Mouse (Mus musculus) erythroblast, embryonic 14.5 days (primary cell): ENCODE data around the gene Mark4. TPM values are rescaled to one million over a fixed set of nuclear protein-coding genes. Genes with fewer than 3 reads are reported as not detected.

Experiments
- H3K27me3 ChIP-seq: 2 replicates; pipeline ENCODE4 v1.6.1; 2012; ENCODE audit warnings: inconsistent platforms; ENCODE audit not compliant: control insufficient read depth
- H3K36me3 ChIP-seq: 2 replicates; pipeline ENCODE4 v1.6.1; 2012; ENCODE audit warnings: mild to moderate bottlenecking, inconsistent platforms; ENCODE audit not compliant: control insufficient read depth
- H3K4me1 ChIP-seq: 2 replicates; pipeline ENCODE4 v1.6.1; 2012; ENCODE audit warnings: inconsistent platforms; ENCODE audit not compliant: control insufficient read depth
- H3K4me3 ChIP-seq: replicated peaks from 2 replicates; pipeline ENCODE3; 2012; ENCODE audit warnings: moderate library complexity, mild to moderate bottlenecking, inconsistent platforms
- H3K9me3 ChIP-seq: 2 replicates; pipeline ENCODE4 v1.6.1; 2012; ENCODE audit warnings: low read length, inconsistent platforms, mixed read lengths; ENCODE audit not compliant: control insufficient read depth
- GATA1 ChIP-seq: IDR thresholded peaks from 2 replicates; pipeline ENCODE4 v1.6.1; 2012; ENCODE audit warnings: low read length, inconsistent platforms, mixed read lengths
- TAL1 ChIP-seq: IDR thresholded peaks from 3 replicates; pipeline ENCODE4 v1.6.1; 2012; ENCODE audit warnings: low read length, inconsistent platforms, mixed read lengths
- polyA plus RNA-seq: library from polyadenylated mRNA; stranded (reverse); fragments of >175 nt; gene quantifications from 2 replicates; pipeline ENCODE4 v1.2.3, GENCODE M21; 2012

Mark4 gene
- polyA plus RNA-seq, 1 experiment, result 0.45 TPM

DNA sequence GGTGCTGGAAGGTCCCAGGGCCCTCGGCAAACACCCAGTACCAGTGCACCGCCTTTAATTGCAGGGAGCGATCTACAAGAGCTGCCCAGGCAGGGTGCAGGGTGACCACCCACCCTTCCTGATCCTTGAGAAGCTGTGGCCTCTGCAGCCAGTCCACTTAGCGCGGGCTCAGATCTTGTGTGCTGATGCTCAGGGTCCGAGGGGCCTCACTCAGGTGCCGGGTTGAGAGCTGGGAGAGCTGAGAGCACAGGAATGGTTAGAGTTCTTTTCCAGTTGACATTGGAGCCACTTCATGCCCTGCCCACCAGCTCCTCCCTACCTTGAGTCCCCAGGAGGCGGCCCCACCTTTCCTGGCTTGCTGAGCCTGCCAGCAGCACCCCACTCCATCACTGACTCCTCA, 64.1 kb downstream of the Mark4 start:
- Histone ChIP-seq H3K9me3 (no peaks in the 10 kb centered on the region), H3K4me1 (peaks cover 5% of the 10 kb centered on the region), H3K4me3 (no peak overlapping the region), H3K27me3 (peaks cover 4% of the 10 kb centered on the region), H3K36me3 (peaks cover 64% of the 10 kb centered on the region)
- no peak for TF ChIP-seq GATA1
- TF ChIP-seq TAL1, result no peak

DNA sequence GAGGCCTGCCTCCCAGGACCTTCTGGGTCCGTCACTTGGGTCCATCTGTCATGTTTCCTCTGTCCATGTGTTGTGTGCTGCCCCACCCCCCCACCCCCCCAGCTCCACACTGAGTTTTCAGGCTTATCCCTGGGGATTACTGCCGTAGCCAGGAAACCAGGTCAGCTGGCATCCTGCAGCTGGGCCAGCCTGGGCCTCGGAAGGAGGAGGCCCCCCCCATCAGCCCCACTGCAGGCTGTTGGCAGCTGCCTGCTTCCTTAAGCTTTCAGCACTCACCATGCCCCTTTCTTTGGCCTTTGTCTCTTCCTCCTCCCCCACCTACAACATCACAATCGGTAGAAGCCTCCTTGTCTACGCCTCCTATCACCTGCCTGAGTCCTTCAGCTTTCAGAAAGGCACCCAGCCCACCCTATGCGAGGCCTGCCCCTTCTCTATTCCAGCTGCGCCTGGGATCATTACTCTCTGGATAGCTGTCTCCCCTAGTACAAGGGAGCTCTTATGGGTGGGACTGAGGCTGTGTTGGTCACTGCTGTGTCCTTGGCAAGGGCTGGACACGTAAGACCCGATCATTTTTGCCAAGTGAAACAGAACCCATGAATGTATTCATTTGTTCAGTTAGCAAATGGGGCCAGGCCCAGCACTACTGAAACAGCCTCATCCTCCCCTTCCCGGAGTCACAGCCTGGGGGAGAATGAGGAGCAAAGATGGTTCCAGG, 69.8 kb downstream of the Mark4 start:
- TF ChIP-seq TAL1, result no peak
- TF ChIP-seq GATA1, result no peak
- peaks cover 95% of the 10 kb centered on the region for H3K36me3 ChIP-seq
- H3K4me3 ChIP-seq, result no peak overlapping the region
- H3K4me1 ChIP-seq, result peaks cover 11% of the 10 kb centered on the region
- no peaks in the 10 kb centered on the region for H3K9me3 ChIP-seq
- no peaks in the 10 kb centered on the region for H3K27me3 ChIP-seq

- TF ChIP-seq TAL1 (no peak), GATA1 (no peak)
- no peak overlapping the region for H3K4me3 ChIP-seq
These were observed 74.9 kb downstream of the Mark4 start for GRCm38 (mm10) chr7:19383708-19384107.

GRCm38 (mm10) chr7:19382166-19382541, 76.5 kb downstream of the Mark4 start:
- Histone ChIP-seq H3K9me3 (no peaks in the 10 kb centered on the region), H3K4me3 (peak overlapping the region; percentile 90), H3K27me3 (no peaks in the 10 kb centered on the region), H3K36me3 (peaks cover 39% of the 10 kb centered on the region), H3K4me1 (peaks cover 32% of the 10 kb centered on the region)
- TF ChIP-seq TAL1 (no peak), GATA1 (no peak)

More at GRCm38 (mm10) chr7:19383708-19384107, 74.9 kb downstream of the Mark4 start:
- H3K36me3 ChIP-seq, result peaks cover 51% of the 10 kb centered on the region
- H3K4me1 ChIP-seq, result peaks cover 35% of the 10 kb centered on the region
- H3K9me3 ChIP-seq, result no peaks in the 10 kb centered on the region
- no peaks in the 10 kb centered on the region for H3K27me3 ChIP-seq

- H3K4me3 ChIP-seq, result peak within 1 kb of the TSS; percentile 90
- H3K9me3 ChIP-seq, result no peaks in the 10 kb centered on the region
- H3K27me3 ChIP-seq, result no peaks in the 10 kb centered on the region
- peaks cover 26% of the 10 kb centered on the region for H3K4me1 ChIP-seq
- peaks cover 33% of the 10 kb centered on the region for H3K36me3 ChIP-seq
- TF ChIP-seq GATA1 (no peak), TAL1 (no peak)
These were observed 77.0 kb downstream of the Mark4 start, which contains the start of gene Ercc2 for GRCm38 (mm10) chr7:19381377-19382165. Gene Ercc2, plus strand, starts transcription at chr7:19382010.

- H3K36me3 ChIP-seq, result peaks cover 6% of the 10 kb centered on the region
- no peak overlapping the region for H3K4me3 ChIP-seq
- TF ChIP-seq GATA1 (no peak), TAL1 (no peak)
- H3K27me3 ChIP-seq, result no peaks in the 10 kb centered on the region
- H3K9me3 ChIP-seq, result no peaks in the 10 kb centered on the region
- peaks cover 20% of the 10 kb centered on the region for H3K4me1 ChIP-seq
These were observed 80.6 kb downstream of the Mark4 start for GRCm38 (mm10) chr7:19378049-19378448.

DNA sequence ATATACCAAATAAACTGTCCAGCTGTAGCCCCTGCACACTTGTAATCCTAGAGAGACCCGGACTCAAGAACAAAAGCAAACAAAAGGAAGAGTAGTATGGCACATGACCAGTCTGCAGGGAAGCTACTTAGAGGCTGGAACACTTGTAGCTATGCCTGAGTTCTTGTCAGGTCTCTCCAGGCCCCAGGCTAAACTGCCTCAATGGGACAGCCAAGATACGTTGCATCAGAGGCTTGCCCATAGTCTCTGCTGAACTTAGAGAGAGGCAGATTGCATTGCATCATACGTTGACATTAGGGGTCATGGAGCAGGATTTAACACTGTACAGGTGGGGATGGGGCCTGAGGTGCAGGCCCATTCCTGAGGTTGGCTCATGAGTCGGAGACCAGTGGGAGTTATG, 82.6 kb downstream of the Mark4 start:
- TF ChIP-seq GATA1 (no peak), TAL1 (no peak)
- Histone ChIP-seq H3K4me1 (peaks cover 4% of the 10 kb centered on the region), H3K9me3 (no peaks in the 10 kb centered on the region), H3K4me3 (no peak overlapping the region), H3K36me3 (peaks cover 6% of the 10 kb centered on the region), H3K27me3 (no peaks in the 10 kb centered on the region)

DNA sequence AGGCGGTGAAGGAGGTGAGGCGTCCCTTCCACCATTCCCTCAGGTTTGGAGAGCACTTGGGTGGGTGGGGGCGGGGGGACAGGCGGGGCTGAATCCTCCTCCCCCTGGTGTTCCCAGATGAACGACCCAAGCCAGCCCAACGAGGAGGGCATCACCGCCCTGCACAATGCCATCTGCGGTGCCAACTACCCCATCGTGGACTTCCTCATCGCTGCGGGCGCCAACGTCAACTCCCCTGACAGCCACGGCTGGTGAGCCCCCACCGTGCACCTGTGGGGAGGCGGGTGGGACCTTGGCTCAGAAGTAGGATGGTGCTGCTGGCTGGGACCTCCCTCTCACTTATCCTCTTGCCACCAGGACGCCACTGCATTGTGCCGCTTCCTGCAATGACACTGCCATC, 83.3 kb downstream of the Mark4 start:
- Histone ChIP-seq H3K9me3 (no peaks in the 10 kb centered on the region), H3K4me3 (no peak overlapping the region), H3K4me1 (peaks cover 3% of the 10 kb centered on the region; the same call in 1 of the 2 replicates), H3K27me3 (no peaks in the 10 kb centered on the region), H3K36me3 (peaks cover 6% of the 10 kb centered on the region)
- TF ChIP-seq GATA1 (no peak), TAL1 (no peak)

Other genes starting within 250 kb of the Mark4 start
- gene Gpr4, start 246.3 kb downstream of the Mark4 start, polyA plus RNA-seq, result not detected in 2 replicates
- gene Opa3, start 230.5 kb downstream of the Mark4 start, polyA plus RNA-seq, result 2.1 and 2.3 TPM in 2 replicates
- gene Vasp, start 187.0 kb downstream of the Mark4 start, polyA plus RNA-seq, result 17.7 TPM in 2 replicates
- not detected in 2 replicates for gene Ppm1n, start 178.8 kb downstream of the Mark4 start, polyA plus RNA-seq
- gene Rtn2, start 176.2 kb downstream of the Mark4 start, polyA plus RNA-seq, result 0.29 and 0.44 TPM in 2 replicates
- 7.8 and 8.8 TPM in 2 replicates for gene Fosb, start 148.8 kb downstream of the Mark4 start, polyA plus RNA-seq
- gene Ercc1, start 114.0 kb downstream of the Mark4 start, polyA plus RNA-seq, result 3.4 and 3.6 TPM in 2 replicates
- 0.70 and 0.83 TPM in 2 replicates for gene Cd3eap, start 99.3 kb downstream of the Mark4 start, polyA plus RNA-seq
- gene Ppp1r13l, start 99.1 kb downstream of the Mark4 start, polyA plus RNA-seq, result 0.96 and 1.0 TPM in 2 replicates
- 1.4 and 1.6 TPM in 2 replicates for gene Ercc2, start 76.8 kb downstream of the Mark4 start, polyA plus RNA-seq
- not detected in 2 replicates for gene Klc3, start 54.7 kb downstream of the Mark4 start, polyA plus RNA-seq
- not detected in 2 replicates for gene Ckm, start 54.0 kb downstream of the Mark4 start, polyA plus RNA-seq
- 0.01 and 0.04 TPM in 2 replicates for gene Exoc3l2, start 4.5 kb upstream of the Mark4 start, polyA plus RNA-seq
- 0.46 and 0.49 TPM in 2 replicates for gene Bloc1s3, start 49.5 kb upstream of the Mark4 start, polyA plus RNA-seq
- gene Trappc6a, start 49.6 kb upstream of the Mark4 start, polyA plus RNA-seq, result 10.9 and 13.1 TPM in 2 replicates
- 0.02 TPM in 1 of 2 replicates, not detected in the other for gene Nkpd1, start 59.0 kb upstream of the Mark4 start, polyA plus RNA-seq
- gene Ppp1r37, start 104.3 kb upstream of the Mark4 start, polyA plus RNA-seq, result 26.4 and 32.4 TPM in 2 replicates
- gene Zfp296, start 118.5 kb upstream of the Mark4 start, polyA plus RNA-seq, result 0.14 and 0.16 TPM in 2 replicates
- gene Gemin7, start 118.8 kb upstream of the Mark4 start, polyA plus RNA-seq, result 12.9 and 13.5 TPM in 2 replicates
- gene Clasrp, start 145.7 kb upstream of the Mark4 start, polyA plus RNA-seq, result 10.2 and 11.9 TPM in 2 replicates
- gene Relb, start 170.6 kb upstream of the Mark4 start, polyA plus RNA-seq, result 0.32 and 0.48 TPM in 2 replicates
- gene Clptm1, start 206.2 kb upstream of the Mark4 start, polyA plus RNA-seq, result 15.2 and 16.7 TPM in 2 replicates
- gene Apoc2, start 219.1 kb upstream of the Mark4 start, polyA plus RNA-seq, result 0.32 and 0.99 TPM in 2 replicates
- not detected in 2 replicates for gene Gm44805, start 222.6 kb upstream of the Mark4 start, polyA plus RNA-seq
- gene Apoc4, start 222.7 kb upstream of the Mark4 start, polyA plus RNA-seq, result 0.10 and 0.20 TPM in 2 replicates
- gene Apoc1, start 233.8 kb upstream of the Mark4 start, polyA plus RNA-seq, result 0.94 and 1.3 TPM in 2 replicates
- 12.1 and 14.3 TPM in 2 replicates for gene Apoe, start 240.4 kb upstream of the Mark4 start, polyA plus RNA-seq